Mouse (Mus musculus) layer of hippocampus, postnatal 14 days (tissue): ENCODE measurements around the gene Crispld2. TPM values are rescaled to one million over a fixed set of nuclear protein-coding genes. Genes with fewer than 3 reads are reported as not detected.

ENCODE experiments used
- DNase-seq, 2 experiments: peaks; one replicate each; pipeline ENCODE4 v3.0.0; 2021 to 2022; ENCODE audit warnings: low spot score in 2 of 2, mixed read lengths in 1 of 2
- total RNA-seq, 2 experiments: library from RNA; stranded (reverse); gene quantifications; 2 replicates each; pipeline ENCODE4 v1.2.3; 2021

Crispld2 gene
- total RNA-seq, 2 experiments from 2014 or later: 1.6 to 2.1 TPM

DNA sequence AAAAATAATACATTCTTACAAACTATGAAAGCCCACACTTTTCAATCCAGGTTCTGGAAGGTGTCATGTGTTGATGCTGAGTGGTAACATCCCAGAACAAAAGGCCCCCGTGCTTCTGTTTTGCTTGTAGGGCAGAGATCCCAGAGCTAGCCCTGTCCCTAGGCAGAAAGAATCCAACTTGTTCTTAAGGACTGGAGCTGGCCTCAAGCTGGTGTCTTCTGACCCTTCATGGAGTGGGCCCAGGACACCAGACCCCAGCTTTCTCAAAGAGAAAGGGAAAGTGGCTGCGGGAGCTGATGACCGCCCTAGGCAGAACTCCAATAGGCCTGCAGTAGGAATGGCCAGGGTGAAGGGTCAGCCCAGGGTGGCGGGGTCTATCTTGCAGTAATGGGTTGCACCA, 5.0 kb downstream of the Crispld2 start:
- DNase-seq: no peak

DNA sequence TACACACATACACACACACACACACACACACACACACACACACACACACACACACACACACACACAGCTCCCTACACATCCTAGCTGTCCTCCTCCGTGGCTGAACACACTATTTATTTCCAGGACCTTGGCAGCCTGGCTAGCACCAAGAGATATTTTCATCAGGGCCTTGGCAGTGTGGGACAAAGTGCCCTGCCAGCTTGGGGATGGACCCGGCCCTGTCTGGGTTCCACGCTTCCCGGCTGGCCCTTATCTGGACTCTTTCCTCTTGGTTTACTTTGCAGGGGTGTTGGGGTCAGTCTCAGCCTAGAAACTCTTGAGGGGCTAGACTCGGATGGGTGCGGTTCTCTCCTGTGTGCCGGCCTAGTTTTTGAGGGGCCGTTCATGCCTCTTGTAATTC, 8.2 kb downstream of the Crispld2 start:
- no peak for DNase-seq

DNA sequence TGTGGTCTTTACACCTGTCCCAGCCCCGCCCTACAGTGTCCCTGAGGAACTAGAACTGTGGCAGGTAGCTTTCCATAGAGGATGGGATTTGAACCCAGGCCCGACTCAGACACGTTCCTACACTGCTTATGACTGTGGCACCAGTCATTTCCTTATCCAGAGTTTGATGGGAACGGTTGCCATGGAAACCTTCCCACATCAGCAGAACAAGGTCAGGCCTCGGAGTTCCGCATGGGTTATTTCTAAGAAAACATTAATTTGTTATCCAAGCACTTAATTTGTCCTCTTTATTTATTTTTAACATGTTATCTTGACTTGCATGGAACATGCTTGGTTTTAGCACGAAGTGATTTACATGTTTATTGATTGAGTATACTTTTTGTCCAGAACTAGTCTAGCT, 9.5 kb downstream of the Crispld2 start:
- no peak for DNase-seq

DNA sequence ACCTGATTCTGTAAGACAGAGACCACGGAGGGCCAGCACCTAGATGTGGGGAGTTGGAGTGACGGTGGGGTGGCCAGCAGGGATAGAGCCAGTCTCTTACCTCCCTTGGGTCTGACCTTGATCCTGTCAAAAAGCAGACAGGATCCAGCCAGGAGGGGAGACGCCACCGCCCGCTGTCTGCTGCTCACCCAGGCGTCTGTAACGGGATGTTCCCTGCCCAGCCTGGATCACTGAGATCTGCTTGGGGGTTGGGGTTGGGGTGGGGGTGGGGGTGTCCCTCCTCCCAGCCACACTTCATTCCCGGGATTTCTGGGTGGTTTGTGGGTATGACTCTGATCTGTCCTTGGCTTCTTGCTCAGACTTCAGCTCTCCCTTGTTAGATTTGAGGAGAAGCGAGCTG, 10.1 kb downstream of the Crispld2 start:
- DNase-seq: no peak

DNA sequence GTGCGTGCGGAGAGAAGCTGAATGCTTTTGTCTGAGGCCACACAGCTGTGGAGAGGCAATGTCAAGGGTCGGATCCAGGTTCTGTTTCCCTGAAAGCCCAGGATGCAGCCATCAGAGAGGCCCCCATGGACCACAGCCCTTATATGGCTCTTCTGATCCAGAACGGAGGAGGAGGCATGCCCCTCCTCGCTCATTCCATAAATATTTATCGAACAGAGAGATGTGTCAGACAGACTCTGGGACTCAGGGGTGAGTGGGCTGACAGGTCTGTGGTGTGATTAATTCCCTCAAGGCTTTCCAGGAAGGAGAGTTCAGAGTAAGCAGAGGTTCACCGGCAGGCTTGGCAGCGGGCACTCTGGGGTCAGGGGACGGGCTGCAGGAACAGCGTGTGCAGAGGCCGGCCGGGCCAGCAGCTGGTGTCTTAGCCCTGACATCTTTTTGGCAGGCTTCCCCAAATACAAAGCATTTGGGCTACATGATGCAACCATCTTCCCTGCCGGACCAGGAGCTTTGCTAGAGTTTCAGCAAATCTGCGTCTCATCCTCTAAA, 12.0 kb downstream of the Crispld2 start:
- DNase-seq: no peak

DNA sequence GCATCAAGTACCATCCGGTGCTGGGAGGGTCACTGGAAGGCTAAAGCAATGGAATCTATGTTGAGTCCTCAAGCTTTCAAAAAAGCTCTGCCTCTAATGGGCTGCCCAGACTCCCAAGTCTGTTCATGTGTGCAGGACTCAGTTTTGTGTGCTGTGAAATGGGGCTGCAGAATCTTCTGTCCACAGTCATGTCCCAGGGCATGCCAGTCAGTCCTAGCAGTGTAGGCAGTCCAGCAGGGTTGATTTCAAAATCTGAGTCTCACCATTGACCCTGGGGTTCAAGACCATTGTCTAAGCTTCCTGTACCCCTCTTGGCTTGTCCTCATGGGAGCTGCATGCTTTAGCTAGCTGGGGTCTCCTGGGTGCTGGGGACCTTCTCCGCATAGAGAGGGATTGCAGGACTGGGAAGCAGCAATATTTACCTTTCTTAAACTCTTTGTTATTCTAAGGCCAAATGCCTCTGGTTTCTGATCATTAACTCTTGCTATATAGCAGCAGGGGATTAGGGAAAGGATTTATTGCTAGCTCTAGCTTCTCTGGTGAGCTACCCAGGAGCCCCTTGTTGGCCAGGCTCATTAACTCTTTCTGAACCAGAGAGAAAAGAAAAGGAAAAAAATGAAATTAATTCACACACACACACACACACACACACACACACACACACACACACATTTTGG, 12.6 kb downstream of the Crispld2 start:
- DNase-seq: no peak

GRCm38 (mm10) chr8:120006645-120007160, 14.5 kb downstream of the Crispld2 start:
- no peak for DNase-seq

GRCm38 (mm10) chr8:120007178-120007577, 14.9 kb downstream of the Crispld2 start:
- no peak for DNase-seq

GRCm38 (mm10) chr8:120009284-120009683, 17.0 kb downstream of the Crispld2 start:
- no peak for DNase-seq

DNA sequence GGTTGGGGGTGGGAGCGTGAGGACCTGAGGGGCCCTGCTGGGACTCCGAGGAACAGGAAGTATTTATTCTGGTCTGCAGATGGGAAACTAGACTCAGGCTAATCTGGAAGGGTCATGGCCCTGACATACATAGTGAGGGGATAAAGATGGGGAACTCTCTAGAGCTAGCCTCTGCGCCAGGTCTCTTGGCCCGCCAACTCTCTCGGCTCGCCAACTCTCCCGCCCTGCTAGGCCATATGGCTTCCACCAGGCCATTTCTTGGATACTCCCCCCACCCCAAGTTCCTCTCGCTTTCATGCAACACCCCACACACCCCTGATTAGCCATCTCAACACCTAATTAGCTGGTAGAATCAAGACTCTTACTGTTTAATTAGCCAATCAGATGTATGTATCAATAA, 20.3 kb downstream of the Crispld2 start:
- DNase-seq: no peak

DNA sequence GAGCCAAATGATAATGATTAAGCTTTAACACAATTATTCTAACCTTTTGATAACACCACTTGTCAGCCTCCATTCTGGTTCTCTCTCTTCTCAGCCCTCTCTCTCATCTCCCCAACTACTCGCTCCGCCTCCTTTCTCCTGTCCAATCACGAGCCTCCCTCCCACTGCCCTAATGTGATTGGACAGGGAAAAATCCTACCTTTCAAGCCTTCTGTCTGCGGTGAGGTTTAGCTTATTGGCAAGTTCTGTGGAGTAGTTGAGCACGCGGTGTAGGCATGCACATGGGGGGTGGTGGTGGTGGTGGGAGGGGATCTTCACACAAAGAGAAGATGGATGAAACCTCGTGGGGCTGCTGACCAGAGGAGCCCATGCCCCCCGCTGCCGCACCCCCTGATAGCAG, 20.7 kb downstream of the Crispld2 start:
- DNase-seq: no peak

DNA sequence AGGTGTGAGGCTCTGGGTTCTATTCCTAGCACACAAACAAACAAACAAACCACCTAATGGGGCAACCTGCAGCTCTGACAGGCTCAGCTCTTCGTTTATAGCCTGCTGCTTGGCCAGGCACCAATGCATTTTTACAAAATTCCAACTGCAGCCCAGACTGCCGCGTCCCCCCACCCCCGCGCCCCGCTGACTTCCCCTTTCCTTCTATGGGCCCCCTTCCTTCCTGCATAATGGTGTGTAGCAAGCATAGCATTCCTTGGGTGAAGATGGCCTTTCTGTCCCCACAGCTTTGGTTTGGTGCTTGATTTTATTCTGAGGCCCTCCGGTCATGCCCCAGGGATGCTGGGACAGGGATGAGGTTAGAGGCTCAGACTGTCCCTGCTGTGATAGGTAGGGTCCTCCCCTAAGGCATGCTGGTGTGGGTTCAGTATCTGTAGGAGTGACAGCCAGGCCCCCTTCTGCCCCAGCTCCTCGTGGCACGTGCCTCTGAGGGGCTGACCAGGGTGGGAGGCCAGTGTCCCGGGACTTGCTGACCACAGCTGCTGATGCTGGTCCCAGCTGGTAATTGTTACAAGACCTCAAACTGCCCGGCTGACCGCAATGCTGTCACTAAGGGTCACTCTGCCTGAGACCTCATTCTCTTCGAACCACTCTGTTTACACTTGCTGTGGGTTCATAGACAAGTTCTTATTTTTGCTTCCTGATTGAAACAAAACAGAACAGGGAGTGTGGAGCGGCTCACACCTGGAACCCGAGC, 22.2 kb downstream of the Crispld2 start:
- DNase-seq: no peak

DNA sequence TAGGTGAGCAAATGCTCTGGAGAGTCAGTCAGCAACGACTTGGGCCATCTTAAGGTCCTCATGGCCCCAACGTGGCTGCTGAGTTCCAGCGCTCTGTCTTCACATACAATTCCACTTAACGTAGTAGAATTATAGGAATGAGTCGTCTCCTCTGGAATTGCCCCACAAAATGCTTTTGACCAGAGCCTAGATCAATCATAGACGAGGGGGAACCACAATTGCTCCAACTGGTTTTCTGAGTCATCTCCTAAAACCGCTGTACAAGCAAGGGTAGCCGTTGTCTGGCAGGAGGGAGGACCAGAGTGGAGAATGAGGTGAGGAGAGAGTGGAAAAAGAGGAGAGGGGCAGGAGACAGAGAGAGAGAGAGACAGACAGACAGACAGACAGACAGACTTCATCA, 23.7 kb downstream of the Crispld2 start:
- DNase-seq: no peak

DNA sequence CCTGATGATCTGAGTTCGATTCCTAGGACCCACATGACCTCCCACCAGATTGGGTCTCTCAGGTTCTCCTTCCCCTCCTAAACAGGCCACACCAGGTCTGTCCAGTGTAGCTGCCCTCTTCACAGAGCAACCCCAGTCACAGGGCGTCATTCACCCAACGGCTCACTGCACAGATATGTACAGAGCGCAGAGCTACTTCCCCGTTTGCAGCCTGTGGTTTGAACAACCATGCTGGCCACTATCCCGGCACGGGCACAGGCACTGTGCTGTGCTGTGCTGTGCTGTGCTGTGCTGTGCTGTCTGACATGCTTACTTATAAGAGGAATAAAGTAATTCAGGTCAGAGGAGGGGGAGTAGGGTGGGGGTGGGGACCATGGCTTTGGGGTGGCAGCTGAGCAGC, 24.2 kb downstream of the Crispld2 start:
- DNase-seq: no peak

DNA sequence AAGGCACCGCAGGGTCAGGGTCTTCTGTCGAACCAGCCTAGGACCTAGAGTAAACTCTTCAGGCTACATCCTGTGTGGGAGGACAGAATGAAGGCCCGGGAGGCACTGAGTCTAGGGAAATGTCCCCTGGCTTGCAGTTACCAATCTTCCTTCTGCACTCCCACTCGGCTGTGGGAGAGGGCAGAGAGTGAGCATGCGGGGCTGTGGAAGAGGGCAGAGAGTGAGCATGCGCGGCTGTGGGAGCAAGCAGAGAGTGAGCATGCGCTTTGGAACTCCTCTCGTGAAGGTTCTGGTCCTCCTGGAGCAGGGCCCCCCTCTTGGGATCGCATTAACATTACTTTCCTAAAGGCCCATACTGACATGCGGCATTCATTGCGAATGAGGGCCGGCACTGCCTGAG, 25.1 kb downstream of the Crispld2 start:
- no peak for DNase-seq

GRCm38 (mm10) chr8:120017786-120018185, 25.5 kb downstream of the Crispld2 start:
- no peak for DNase-seq

GRCm38 (mm10) chr8:120018379-120018778, 26.1 kb downstream of the Crispld2 start:
- no peak for DNase-seq

DNA sequence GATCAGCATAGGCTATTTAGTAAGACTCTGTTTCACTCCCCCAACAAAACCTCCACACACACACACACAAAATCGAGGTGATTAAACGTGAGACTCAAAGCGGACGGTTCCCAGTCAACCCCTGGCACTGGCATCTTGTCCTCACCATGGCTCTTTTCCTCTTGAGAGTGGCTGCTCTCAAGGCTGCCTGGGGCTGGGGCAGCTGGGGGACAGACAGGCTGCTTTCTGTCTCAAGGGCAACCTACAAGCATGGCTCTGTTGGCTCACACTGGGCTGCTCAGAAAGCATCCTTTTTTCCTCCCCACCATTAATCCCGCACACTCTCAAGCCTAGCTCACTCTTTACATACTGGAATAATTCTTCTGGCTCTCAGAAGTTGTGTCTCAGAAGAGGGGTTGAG, 27.1 kb downstream of the Crispld2 start:
- peak in 1 of 2 experiments; percentile 50 for DNase-seq

- no peak for DNase-seq
Observed at GRCm38 (mm10) chr8:120020298-120020697, 28.1 kb downstream of the Crispld2 start.

- no peak for DNase-seq
Observed at GRCm38 (mm10) chr8:120026199-120026598, 34.0 kb downstream of the Crispld2 start.

DNA sequence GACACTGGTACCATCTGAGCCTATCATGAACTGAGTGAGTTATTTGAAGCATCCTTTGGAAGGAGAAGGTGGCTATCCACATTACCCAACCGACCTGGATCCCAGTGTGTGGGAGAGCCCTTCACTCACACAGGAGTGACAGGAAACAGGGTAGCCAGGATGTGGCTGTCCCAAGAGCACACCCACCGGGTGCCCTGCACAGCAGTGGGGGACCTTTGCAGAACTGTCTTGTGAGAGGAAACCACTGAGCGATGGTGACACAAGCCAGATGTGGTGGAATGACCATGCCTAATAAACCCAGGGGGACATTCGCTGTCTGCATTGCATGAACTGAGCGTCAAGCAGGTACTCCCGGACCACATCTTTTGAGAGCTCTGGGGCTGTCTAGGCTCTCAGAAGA, 34.8 kb downstream of the Crispld2 start:
- no peak for DNase-seq

GRCm38 (mm10) chr8:120030447-120030846, 38.2 kb downstream of the Crispld2 start:
- no peak for DNase-seq
